Mouse (Mus musculus) testis, adult 2 months (tissue): ENCODE results near the gene Babam2.

ENCODE experiments used
- CTCF ChIP-seq: fragments of 200-500 bp; IDR thresholded peaks from 2 replicates; pipeline ENCODE4 v1.5.1; 2012; ENCODE audit warnings: low read depth, mild to moderate bottlenecking, inconsistent platforms, low read length, moderate library complexity; ENCODE audit not compliant: control insufficient read depth, insufficient read depth, insufficient replicate concordance
- POLR2A ChIP-seq: fragments of 200-500 bp; IDR thresholded peaks from 2 replicates; pipeline ENCODE4 v1.6.1; 2012; ENCODE audit warnings: low read depth, mild to moderate bottlenecking, inconsistent platforms, low read length, moderate library complexity; ENCODE audit not compliant: control insufficient read depth

- TF ChIP-seq CTCF (no peak), POLR2A (no peak)
Observed at GRCm38 (mm10) chr5:32070781-32071180, 373.3 kb downstream of the Babam2 start.
